Mouse (Mus musculus) small intestine, adult 2 months (tissue): Measurements from ENCODE around the gene Cpeb2. TPM values are rescaled to one million over a fixed set of nuclear protein-coding genes. Genes with fewer than 3 reads are reported as not detected.

Source experiments
- H3K27ac ChIP-seq: fragments of 200-500 bp; 2 replicates; pipeline ENCODE4 v1.5.1; 2012; ENCODE audit warnings: low read depth, low read length, control low read depth, inconsistent platforms; ENCODE audit not compliant: insufficient read depth
- H3K27me3 ChIP-seq: fragments of 200-500 bp; 2 replicates; pipeline ENCODE4 v1.6.1; 2012; ENCODE audit warnings: mild to moderate bottlenecking, moderate library complexity, low read length, inconsistent platforms; ENCODE audit not compliant: control insufficient read depth, insufficient read depth
- H3K36me3 ChIP-seq: fragments of 200-500 bp; 2 replicates; pipeline ENCODE4 v1.6.1; 2012; ENCODE audit warnings: mild to moderate bottlenecking, low read length, control low read depth, inconsistent platforms; ENCODE audit not compliant: control insufficient read depth, insufficient read depth
- H3K4me1 ChIP-seq: fragments of 200-500 bp; 2 replicates; pipeline ENCODE4 v1.6.1; 2012; ENCODE audit warnings: low read length, inconsistent platforms, mixed read lengths; ENCODE audit not compliant: control insufficient read depth, insufficient read depth, insufficient read length
- H3K4me3 ChIP-seq: fragments of 200-500 bp; 2 replicates; pipeline ENCODE4 v1.5.1; 2012; ENCODE audit warnings: low read depth, mild to moderate bottlenecking, control low read depth, inconsistent platforms, low read length, moderate library complexity
- CTCF ChIP-seq: fragments of 200-500 bp; IDR thresholded peaks from 2 replicates; pipeline ENCODE4 v1.5.1; 2012; ENCODE audit warnings: low read depth, mild to moderate bottlenecking, control low read depth, inconsistent platforms, low read length, moderate library complexity, mixed read lengths; ENCODE audit not compliant: insufficient replicate concordance, insufficient read length; ENCODE audit errors: extremely low read depth
- POLR2A ChIP-seq: fragments of 200-500 bp; IDR thresholded peaks from 2 replicates; pipeline ENCODE4 v1.6.1; 2012; ENCODE audit warnings: low read depth, mild to moderate bottlenecking, control low read depth, inconsistent platforms, low read length, moderate library complexity
- WGBS: fragments of 180-500 bp; shearing (Covaris S2); methylation state at CpG from one replicate; pipeline ENCODE4 v1.1.7; 2018; 5-methylcytosine and 5-hydroxymethylcytosine counted together
- polyA plus RNA-seq: library from polyadenylated mRNA; depleted of rRNA; stranded (reverse); fragments of >200 nt; gene quantifications from 2 replicates; pipeline ENCODE4 v1.2.3, GENCODE M21; 2012

Cpeb2 gene
- polyA plus RNA-seq, 1 experiment: 54.3 TPM

GRCm38 (mm10) chr5:43232149-43232479 is 856 bp upstream of the Cpeb2 start:
- 3% methylated on average over 6 of the region's 6 CpGs for WGBS
- Histone ChIP-seq H3K4me3 (peak overlapping the region; percentile 87), H3K4me1 (no peaks in the 10 kb centered on the region)

GRCm38 (mm10) chr5:43233316-43234181 is 579 bp downstream of the Cpeb2 start:
- TF ChIP-seq POLR2A: no peak; the same call in 1 of the 2 replicates
- TF ChIP-seq CTCF: no peak
- H3K27me3 ChIP-seq: no peaks in the 10 kb centered on the region
- under 1% methylated on average over 88 of the region's 101 CpGs for WGBS

More at GRCm38 (mm10) chr5:43232149-43232479, 856 bp upstream of the Cpeb2 start:
- TF ChIP-seq POLR2A: no peak
- TF ChIP-seq CTCF: no peak
- no peaks in the 10 kb centered on the region for H3K27me3 ChIP-seq
- peaks cover under 1% of the 10 kb centered on the region; the same call in 1 of the 2 replicates for H3K36me3 ChIP-seq
- H3K27ac ChIP-seq: peak overlapping the region; percentile 74

GRCm38 (mm10) chr5:43234321-43235185 is 1.6 kb downstream of the Cpeb2 start:
- TF ChIP-seq POLR2A (no peak), CTCF (no peak)
- 0 out of 2 replicates have a peak, but pooled peaks cover 2% of the 10 kb centered on the region for H3K4me1 ChIP-seq
- peak overlapping the region; percentile 97 for H3K27ac ChIP-seq
- H3K4me3 ChIP-seq: peak overlapping the region; percentile 87
- 1% methylated on average over 113 of the region's 113 CpGs for WGBS
- peaks cover 6% of the 10 kb centered on the region for H3K36me3 ChIP-seq
- H3K27me3 ChIP-seq: no peaks in the 10 kb centered on the region

More at GRCm38 (mm10) chr5:43233316-43234181, 579 bp downstream of the Cpeb2 start:
- Histone ChIP-seq H3K27ac (peak overlapping the region; percentile 97), H3K36me3 (peaks cover 5% of the 10 kb centered on the region), H3K4me1 (no peaks in the 10 kb centered on the region), H3K4me3 (peak overlapping the region; percentile 87)

GRCm38 (mm10) chr5:43235186-43235785 is 2.3 kb downstream of the Cpeb2 start:
- no peaks in the 10 kb centered on the region for H3K27me3 ChIP-seq
- WGBS: 1% methylated on average over 27 of the region's 27 CpGs
- H3K4me3 ChIP-seq: peak overlapping the region; percentile 87
- TF ChIP-seq POLR2A (no peak), CTCF (no peak)
- H3K27ac ChIP-seq: peak overlapping the region; percentile 97
- peaks cover 6% of the 10 kb centered on the region for H3K36me3 ChIP-seq
- 0 out of 2 replicates have a peak, but pooled peaks cover 2% of the 10 kb centered on the region for H3K4me1 ChIP-seq

- 16% methylated on average over 5 of the region's 5 CpGs for WGBS
- no peak overlapping the region for H3K4me3 ChIP-seq
These were observed 3.0 kb downstream of the Cpeb2 start for GRCm38 (mm10) chr5:43235997-43236396.

GRCm38 (mm10) chr5:43236476-43236875 is 3.5 kb downstream of the Cpeb2 start:
- TF ChIP-seq CTCF (no peak), POLR2A (no peak)
- WGBS: 67% methylated on average over 3 of the region's 3 CpGs

More at GRCm38 (mm10) chr5:43235997-43236396, 3.0 kb downstream of the Cpeb2 start:
- no peak for TF ChIP-seq POLR2A
- 0 out of 2 replicates have a peak, but pooled peaks cover 2% of the 10 kb centered on the region for H3K4me1 ChIP-seq
- H3K27me3 ChIP-seq: no peaks in the 10 kb centered on the region
- H3K36me3 ChIP-seq: peaks cover 6% of the 10 kb centered on the region
- no peak overlapping the region for H3K27ac ChIP-seq

GRCm38 (mm10) chr5:43237238-43237637 is 4.3 kb downstream of the Cpeb2 start:
- 0 out of 2 replicates have a peak, but pooled peaks cover 2% of the 10 kb centered on the region for H3K4me1 ChIP-seq
- 92% methylated on average over 12 of the region's 12 CpGs for WGBS
- H3K4me3 ChIP-seq: no peak overlapping the region
- no peak overlapping the region for H3K27ac ChIP-seq
- H3K36me3 ChIP-seq: peaks cover 8% of the 10 kb centered on the region
- H3K27me3 ChIP-seq: no peaks in the 10 kb centered on the region
- no peak for TF ChIP-seq CTCF
- no peak for TF ChIP-seq POLR2A

More at GRCm38 (mm10) chr5:43236476-43236875, 3.5 kb downstream of the Cpeb2 start:
- Histone ChIP-seq H3K4me3 (no peak overlapping the region), H3K36me3 (peaks cover 6% of the 10 kb centered on the region), H3K27ac (no peak overlapping the region), H3K27me3 (no peaks in the 10 kb centered on the region), H3K4me1 (0 out of 2 replicates have a peak, but pooled peaks cover 2% of the 10 kb centered on the region)
